Mouse (Mus musculus) fibroblast of lung, adult 2 months (primary cell): ENCODE measurements around the gene Ebi3.

Source experiments
- DNase-seq: peaks from one replicate; pipeline ENCODE4 v3.0.0-alpha.2; 2011; ENCODE audit warnings: low read depth

The Ebi3 gene

DNA sequence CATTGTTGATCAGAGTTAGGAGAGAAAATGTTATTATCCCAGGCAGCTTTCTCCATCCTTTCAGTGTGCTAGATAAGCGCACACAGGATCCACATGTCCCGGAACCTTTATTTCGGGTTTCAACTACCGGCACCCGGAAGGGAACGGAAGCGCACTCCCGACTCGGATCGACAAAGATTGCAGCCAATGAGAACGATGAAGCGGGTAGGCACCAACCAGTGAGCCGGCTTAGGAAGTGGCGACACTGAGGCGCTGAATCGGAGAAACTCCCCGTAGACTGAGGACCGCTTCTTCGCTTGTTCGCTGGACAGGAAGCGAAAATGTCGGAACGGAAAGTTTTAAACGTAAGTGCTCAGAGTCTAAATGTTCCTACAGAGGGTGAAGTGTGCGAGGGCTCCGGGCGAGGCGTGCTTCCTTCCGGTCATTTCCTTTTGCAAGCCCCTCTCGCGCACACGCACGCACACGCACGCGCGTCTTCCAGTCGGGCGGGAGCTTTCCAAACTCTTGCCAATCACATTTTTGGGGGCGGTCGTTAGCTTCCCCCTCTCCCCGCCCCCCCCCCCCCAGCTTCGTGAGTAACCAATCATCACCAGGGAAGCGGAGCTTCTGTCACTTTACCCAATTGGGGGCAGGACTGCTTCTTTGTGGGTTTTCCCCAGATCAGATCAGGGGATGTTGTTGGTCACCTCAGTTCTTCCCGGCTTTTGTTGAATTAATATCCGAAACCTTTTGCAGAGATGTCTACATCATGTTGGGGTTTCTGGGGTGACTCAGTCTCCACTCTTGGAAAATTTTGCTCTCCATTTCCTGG is 6.7 kb downstream of the Ebi3 start, which contains the start of gene Yju2:
TSS of gene Yju2 (plus strand) at position 182 of the 811 bp plus-strand sequence.
- peak; percentile 97 for DNase-seq

DNA sequence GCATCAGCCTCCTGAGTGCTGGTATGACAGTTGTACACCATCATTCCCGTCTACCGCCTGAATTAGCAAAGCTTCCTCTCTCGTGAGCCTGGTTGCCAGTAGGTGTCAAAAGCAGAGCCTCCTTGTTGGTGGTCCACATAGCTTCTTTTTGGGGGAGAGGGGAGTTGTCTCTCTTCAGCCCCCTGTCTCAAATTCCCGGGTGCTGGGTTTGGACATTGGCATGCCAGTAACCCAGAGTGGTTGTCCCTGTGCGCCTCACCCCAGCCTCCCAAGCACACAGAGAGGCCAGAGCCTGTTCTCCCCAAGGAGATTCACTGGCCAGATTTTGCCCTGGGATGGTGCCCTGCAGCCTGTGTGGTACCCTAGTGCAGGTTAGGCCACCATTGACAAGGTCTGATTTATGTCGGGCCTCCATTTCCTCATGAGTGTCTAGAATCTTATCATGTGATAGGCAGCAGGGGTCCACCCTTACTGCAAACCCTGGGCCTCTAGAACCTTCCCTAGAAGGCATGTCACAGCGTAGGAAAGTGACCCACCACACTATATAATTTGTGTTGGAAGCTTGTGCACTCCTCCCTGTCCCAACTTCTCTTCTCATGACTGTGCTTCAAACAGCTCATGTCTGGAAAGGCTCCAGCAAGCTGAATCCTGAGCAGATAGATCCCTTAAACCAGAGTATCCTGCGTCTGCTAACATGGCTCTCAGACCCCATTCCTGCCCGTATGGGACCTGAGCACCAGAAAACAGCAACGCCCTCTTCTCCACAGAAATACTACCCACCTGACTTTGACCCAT is 7.7 kb downstream of the Ebi3 start:
- DNase-seq: no peak

DNA sequence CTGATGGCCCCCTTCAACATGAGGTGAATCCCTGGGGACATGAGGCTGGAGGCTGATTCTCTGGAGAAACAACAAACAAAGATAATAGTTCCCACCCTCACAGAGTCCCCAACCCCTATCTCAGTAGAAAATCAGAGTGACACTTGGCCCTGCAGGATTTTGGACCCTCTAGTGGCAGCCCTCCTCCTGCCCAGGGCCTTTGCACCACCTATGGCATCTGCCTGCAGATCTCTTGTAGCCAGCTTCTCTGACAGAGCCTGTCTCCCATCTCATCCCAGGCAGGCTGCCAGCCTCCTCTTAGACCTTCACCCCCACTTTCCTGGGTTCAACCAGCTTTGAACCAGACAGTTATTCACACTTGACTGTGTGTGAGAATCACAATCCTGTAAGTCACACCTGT is 8.4 kb downstream of the Ebi3 start:
- DNase-seq: no peak

DNA sequence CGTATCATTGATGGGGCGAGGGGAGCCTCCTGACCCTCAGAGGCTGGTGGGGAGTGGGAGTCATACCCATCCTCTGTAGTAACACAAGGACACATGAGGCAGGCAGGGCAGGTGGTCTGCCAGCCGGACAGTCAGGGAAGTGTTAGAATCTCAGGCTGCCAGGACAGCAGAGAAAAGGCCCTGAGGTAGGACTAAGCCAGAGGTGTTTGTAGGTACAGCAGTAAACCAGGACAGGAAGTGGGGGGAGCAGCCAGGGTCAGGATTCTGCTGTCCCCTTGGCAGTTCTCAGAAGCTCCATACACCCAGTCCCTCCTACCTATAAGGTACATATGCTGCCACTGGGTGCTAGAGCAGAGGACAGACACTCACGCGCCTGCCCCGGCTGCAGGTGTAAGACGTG is 9.2 kb downstream of the Ebi3 start:
- DNase-seq: no peak

- DNase-seq: no peak
Measured at GRCm38 (mm10) chr17:55963171-55963570, 10.7 kb downstream of the Ebi3 start.

- DNase-seq: no peak
Measured at GRCm38 (mm10) chr17:55964496-55964895, 12.1 kb downstream of the Ebi3 start.

- DNase-seq: no peak
Measured at GRCm38 (mm10) chr17:55964996-55965395, 12.6 kb downstream of the Ebi3 start.

DNA sequence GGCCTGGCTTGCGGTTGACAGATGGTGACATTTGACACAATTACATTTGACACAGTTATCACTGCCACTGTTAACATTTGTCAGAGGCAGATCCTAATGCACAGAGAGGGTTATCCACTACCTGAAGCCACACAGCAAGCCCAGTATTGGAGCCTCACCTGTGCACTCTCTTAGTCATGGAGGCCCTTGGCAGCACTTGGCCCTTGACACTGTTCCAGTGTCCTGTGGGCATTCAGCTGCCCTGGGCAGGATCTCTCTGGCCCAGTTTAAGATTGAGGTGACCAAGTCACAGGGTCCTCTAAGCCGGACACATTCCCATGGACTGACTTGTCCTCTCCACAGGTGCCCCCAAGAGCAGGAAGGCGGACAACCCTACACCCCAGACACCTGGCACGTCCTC is 14.7 kb downstream of the Ebi3 start:
- DNase-seq: no peak

- DNase-seq: no peak
Measured at GRCm38 (mm10) chr17:55968210-55968609, 15.8 kb downstream of the Ebi3 start.

- no peak for DNase-seq
Measured at GRCm38 (mm10) chr17:55969560-55969959, 17.1 kb downstream of the Ebi3 start.

DNA sequence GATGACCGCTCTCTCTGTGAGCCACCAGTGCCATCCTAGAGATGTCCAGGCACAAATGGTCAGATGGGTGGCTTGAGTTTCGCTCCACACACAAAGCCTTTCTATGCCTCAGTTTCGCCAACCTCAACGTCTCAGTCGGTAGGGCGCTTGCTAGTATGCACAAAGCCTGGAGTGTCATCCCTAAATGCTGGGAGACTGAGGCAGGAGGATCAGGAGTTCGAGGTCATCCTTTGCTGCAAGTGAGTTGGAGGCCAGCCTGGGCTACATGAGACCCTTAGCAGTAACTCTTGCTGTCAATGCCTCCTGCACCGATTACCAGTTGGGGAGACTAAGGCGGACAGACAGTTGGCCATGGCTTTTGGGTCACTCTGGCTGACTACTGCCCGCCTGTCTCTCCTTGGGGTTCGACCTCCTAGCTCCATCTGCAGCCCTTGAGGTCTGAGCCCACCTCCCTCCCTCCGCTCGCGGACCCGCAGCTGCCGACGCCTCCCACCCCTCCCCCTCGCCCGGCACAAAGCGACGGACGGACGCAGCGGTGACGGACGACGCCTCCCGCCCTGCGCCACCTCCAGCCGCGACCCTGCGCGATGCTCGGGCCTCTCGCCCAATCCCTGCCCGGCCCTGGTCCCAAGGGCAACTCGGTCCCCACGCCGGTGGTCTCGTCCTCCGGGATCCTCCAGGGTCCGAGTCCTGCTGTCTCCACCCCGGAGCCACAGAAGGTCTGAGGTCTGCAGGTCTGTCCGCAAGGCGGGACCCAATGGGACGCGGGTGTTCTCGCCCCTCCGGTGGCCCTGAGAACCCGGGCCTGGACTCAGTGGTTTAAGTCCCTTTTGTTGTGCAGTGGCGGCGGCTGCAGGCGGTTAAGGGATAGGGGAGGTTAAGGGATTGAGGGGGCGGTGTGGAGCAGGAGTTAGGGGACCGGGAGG is 17.8 kb downstream of the Ebi3 start, which contains the start of gene Shd:
TSS of gene Shd (plus strand) at position 502 of the 926 bp plus-strand sequence.
- no peak for DNase-seq

DNA sequence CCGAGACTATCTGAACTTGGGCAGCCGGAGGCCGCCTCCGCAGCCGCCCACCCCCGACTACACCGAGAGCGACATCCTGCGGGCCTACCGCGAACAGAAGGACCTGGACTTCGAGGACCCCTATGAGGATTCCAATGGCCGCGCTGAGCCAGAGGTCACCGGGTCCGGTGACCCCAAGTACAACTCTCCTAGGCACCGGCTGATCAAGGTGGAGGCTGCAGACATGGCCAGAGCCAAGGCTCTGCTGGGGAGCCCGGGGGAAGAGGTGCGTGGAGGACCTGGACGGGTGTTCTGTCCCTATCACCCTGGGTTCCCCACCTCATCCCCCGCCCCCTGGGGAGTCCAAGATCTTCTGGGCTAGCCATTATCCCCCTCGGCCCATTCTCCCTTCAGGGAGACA is 19.0 kb downstream of the Ebi3 start:
- no peak for DNase-seq

DNA sequence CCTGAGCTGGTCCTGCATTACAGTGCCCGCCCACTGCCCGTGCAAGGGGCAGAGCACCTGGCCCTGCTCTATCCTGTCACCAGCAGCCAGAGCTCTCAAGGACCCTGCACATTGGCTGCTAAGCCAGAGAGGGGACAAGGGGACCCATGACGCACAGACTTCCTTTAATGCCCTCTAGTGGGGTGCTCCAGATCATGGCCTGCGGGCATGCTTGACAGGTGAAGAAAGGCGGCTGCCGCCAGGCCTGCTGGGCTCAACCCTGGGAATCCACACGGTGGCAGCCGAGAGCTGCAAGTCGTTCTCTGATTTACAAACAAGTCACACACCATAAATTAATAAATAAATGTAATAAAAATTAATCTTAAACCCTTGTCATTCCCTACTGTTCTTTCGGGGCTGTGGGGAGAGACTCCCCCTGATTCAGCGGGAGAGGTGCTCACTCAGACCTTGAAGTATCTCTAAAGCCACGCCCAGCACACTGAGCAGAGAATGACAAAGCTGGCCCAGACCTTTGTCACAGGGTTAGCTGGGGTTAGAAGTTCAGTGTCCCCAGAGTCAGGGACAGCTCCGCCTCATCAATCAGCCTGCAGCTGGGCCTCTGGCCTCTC is 23.9 kb downstream of the Ebi3 start:
- peak; percentile 56 for DNase-seq

GRCm38 (mm10) chr17:55977301-55977700 is 24.9 kb downstream of the Ebi3 start:
- no peak for DNase-seq

DNA sequence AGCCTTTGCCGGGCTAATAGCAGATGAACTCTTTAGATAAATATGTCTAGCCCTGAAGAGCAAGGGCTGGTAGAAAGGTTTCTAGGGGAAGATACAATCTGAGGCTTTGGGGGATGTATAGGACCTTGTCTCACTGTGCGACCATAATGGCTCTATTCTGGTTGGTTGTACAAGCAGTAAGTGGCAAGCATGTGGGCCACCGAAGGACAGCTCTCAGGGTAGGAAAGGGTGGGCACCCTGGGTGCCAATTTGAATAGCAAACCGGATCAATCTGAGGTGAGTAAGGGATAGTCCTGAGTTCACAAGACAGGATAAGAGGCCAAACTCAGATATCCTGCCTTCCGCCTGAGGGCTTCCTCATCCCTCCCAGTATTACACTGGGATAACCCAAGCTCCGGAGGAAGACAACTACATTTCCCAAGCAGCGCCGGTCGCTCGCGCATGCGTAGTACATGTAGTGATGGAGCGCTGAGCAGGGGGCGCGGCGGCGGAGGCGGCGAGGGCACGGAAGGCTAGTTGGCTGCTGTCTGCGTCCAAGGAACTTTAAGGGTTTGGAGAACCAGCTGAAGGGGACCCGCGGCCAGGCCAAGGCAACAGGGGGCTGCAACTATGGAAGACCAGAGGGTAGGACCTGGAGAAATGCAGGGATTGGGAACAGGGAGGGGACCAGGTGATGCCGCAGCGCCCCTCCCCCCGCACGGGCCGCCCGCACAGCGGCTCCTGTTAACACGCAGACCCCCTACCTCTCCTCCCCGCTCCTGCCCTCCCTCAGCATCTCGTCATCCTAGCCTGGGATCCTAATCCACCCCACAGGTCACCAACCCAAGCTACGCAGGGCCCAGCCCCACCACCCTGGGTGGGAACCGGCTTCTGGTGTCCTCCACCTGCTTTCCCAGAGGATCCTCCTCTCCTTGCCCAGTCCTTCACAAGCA is 33.9 kb downstream of the Ebi3 start, which contains the start of gene Fsd1:
TSS of gene Fsd1 (plus strand) at position 480 of the 932 bp plus-strand sequence.
- DNase-seq: no peak

- no peak for DNase-seq
Measured at GRCm38 (mm10) chr17:55990278-55990898, 37.9 kb downstream of the Ebi3 start.

DNA sequence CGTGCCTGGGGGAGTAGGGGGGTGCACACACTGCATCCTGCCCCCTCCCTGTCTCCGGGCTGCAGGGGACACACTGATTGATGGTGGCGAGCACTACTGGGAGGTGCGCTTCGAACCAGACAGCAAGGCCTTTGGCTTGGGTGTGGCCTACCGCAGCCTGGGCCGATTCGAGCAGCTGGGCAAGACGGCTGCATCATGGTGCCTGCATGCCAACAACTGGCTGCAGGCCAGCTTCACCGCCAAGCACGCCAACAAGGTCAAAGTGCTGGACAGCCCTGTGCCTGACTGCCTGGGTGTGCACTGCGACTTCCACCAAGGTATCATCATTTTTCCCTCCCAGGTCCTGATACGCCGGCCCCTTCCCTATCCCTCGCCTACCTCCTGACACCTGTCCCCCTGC is 43.6 kb downstream of the Ebi3 start:
- DNase-seq: no peak

- DNase-seq: no peak
Measured at GRCm38 (mm10) chr17:55999794-56000499, 47.5 kb downstream of the Ebi3 start.

- DNase-seq: no peak
Measured at GRCm38 (mm10) chr17:56003000-56003399, 50.6 kb downstream of the Ebi3 start.
